Mouse (Mus musculus): ENCODE results near the gene Masp1. TPM values are rescaled to one million over a fixed set of nuclear protein-coding genes. Genes with fewer than 3 reads are reported as not detected.

Masp1 gene
- total and polyA plus RNA-seq, 2 experiments from 2014 or later: 6.6 to 9.8 TPM

DNA sequence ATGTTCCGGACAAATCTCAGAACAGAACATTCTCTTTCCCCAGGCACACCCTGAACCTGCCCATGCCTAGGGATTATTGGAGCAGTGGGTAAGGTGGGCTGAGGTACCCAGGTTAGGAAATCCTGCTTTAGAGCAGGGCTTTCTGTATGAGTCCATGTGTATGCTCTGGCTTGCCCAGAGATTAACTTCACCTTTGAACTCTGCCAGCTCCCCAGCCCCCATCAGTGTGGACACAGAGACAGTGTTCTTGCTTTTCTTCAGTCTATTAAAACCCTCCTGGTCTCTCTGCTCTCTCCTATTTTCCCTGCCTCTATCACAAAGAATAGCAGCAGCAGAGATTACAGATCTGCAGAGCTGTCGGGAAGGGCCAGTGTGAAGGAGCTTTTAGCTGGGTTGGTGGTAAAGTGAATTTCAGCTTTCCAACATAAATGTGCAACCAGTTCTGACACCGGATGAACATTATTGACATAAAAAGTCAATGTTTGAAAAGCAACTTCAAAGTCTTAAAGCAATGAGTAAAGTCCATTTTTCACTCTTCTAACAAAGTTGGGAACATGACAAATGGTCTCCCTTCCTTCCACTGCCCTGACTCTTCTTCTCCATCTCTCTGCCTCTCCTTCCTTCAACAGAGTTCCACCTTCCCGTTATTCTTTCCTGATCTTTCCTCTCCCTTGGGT is 56.8 kb downstream of the Masp1 start:
- 66% methylated on average over 4 of the region's 4 CpGs for WGBS
- no peaks in the 10 kb centered on the region for H3K27me3 ChIP-seq (ENCODE audit: control insufficient read depth, insufficient read depth, low read length)
- no peaks in the 10 kb centered on the region for H3K36me3 ChIP-seq (replicated peaks; ENCODE audit: control insufficient read depth, insufficient read depth, low read length)
- H3K9me3 ChIP-seq (replicated peaks; ENCODE audit: control insufficient read depth, low read length): no peaks in the 10 kb centered on the region
- H3K4me3 ChIP-seq (ENCODE audit: low read depth, low read length): no peak overlapping the region
- no peak overlapping the region for H3K4me2 ChIP-seq (ENCODE audit: low read depth, low read length)
- TF ChIP-seq EP300 (IDR thresholded peaks at IDR 0.05; ENCODE audit: low read depth) (no peak), CTCF (IDR thresholded peaks at IDR 0.05; ENCODE audit: low read depth) (no peak)
- ATAC-seq (ENCODE audit: insufficient read depth, low read depth) (no peak), DNase-seq (ENCODE audit: low spot score) (no peak)
- no peak overlapping the region for H3K27ac ChIP-seq (ENCODE audit: low read depth)
- no peak overlapping the region for H3K9ac ChIP-seq (replicated peaks; ENCODE audit: low read depth, low read length)
- no peaks in the 10 kb centered on the region for H3K4me1 ChIP-seq (ENCODE audit: control insufficient read depth, insufficient read depth)

- peaks cover 3% of the 10 kb centered on the region; the same call in 1 of the 2 replicates for H3K4me1 ChIP-seq (ENCODE audit: control insufficient read depth, insufficient read depth)
- no peaks in the 10 kb centered on the region for H3K9me3 ChIP-seq (replicated peaks; ENCODE audit: control insufficient read depth, low read length)
- H3K27me3 ChIP-seq (ENCODE audit: control insufficient read depth, insufficient read depth, low read length): no peaks in the 10 kb centered on the region
- H3K4me3 ChIP-seq (ENCODE audit: low read depth, low read length): no peak overlapping the region
- no peak overlapping the region for H3K4me2 ChIP-seq (ENCODE audit: low read depth, low read length)
- DNase-seq (ENCODE audit: low spot score) (no peak), ATAC-seq (ENCODE audit: insufficient read depth, low read depth) (no peak)
- no peak overlapping the region for H3K27ac ChIP-seq (ENCODE audit: low read depth)
- TF ChIP-seq CTCF (IDR thresholded peaks at IDR 0.05; ENCODE audit: low read depth) (no peak), EP300 (IDR thresholded peaks at IDR 0.05; ENCODE audit: low read depth) (no peak)
- WGBS: 47% methylated on average over 7 of the region's 7 CpGs
- no peaks in the 10 kb centered on the region for H3K36me3 ChIP-seq (replicated peaks; ENCODE audit: control insufficient read depth, insufficient read depth, low read length)
- no peak overlapping the region for H3K9ac ChIP-seq (replicated peaks; ENCODE audit: low read depth, low read length)
These were observed 61.6 kb downstream of the Masp1 start for GRCm38 (mm10) chr16:23458906-23459588.

DNA sequence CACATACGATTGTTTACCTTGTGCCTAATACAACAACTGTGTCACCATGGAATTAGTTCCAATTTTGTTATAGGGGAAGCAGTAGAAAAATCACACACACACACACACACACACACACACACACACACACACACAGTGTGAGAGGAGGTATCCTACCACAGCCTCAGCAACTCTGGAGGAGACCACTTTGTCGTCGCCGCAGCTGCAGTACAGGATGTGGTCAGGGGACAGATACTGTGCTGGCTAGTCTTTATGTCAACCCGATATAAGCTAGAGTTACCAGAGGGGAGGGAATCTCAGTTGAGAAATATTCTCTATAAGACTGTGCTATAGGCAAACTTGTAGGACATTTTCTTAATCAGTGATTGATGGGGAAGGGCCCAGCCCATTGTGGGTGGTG is 63.3 kb downstream of the Masp1 start:
- Histone ChIP-seq H3K36me3 (replicated peaks; ENCODE audit: control insufficient read depth, insufficient read depth, low read length) (no peaks in the 10 kb centered on the region), H3K4me3 (ENCODE audit: low read depth, low read length) (no peak overlapping the region), H3K4me1 (ENCODE audit: control insufficient read depth, insufficient read depth) (peaks cover 3% of the 10 kb centered on the region; the same call in 1 of the 2 replicates), H3K27me3 (ENCODE audit: control insufficient read depth, insufficient read depth, low read length) (no peaks in the 10 kb centered on the region), H3K4me2 (ENCODE audit: low read depth, low read length) (no peak overlapping the region), H3K9ac (replicated peaks; ENCODE audit: low read depth, low read length) (no peak overlapping the region), H3K9me3 (replicated peaks; ENCODE audit: control insufficient read depth, low read length) (no peaks in the 10 kb centered on the region), H3K27ac (ENCODE audit: low read depth) (no peak overlapping the region)
- ATAC-seq (ENCODE audit: insufficient read depth, low read depth) (no peak), DNase-seq (ENCODE audit: low spot score) (no peak)
- WGBS: 79% methylated on average over 5 of the region's 5 CpGs
- TF ChIP-seq EP300 (IDR thresholded peaks at IDR 0.05; ENCODE audit: low read depth) (no peak), CTCF (IDR thresholded peaks at IDR 0.05; ENCODE audit: low read depth) (no peak)

GRCm38 (mm10) chr16:23456534-23456933 is 64.1 kb downstream of the Masp1 start:
- Histone ChIP-seq H3K4me2 (ENCODE audit: low read depth, low read length) (no peak overlapping the region), H3K9ac (replicated peaks; ENCODE audit: low read depth, low read length) (no peak overlapping the region), H3K9me3 (replicated peaks; ENCODE audit: control insufficient read depth, low read length) (no peaks in the 10 kb centered on the region), H3K27ac (ENCODE audit: low read depth) (peak overlapping the region; percentile 49), H3K27me3 (ENCODE audit: control insufficient read depth, insufficient read depth, low read length) (no peaks in the 10 kb centered on the region), H3K36me3 (replicated peaks; ENCODE audit: control insufficient read depth, insufficient read depth, low read length) (no peaks in the 10 kb centered on the region), H3K4me3 (ENCODE audit: low read depth, low read length) (no peak overlapping the region), H3K4me1 (ENCODE audit: control insufficient read depth, insufficient read depth) (peaks cover 3% of the 10 kb centered on the region; the same call in 1 of the 2 replicates)
- 38% methylated on average over 3 of the region's 3 CpGs for WGBS
- ATAC-seq (ENCODE audit: insufficient read depth, low read depth): peak; percentile 49
- no peak for TF ChIP-seq EP300 (IDR thresholded peaks at IDR 0.05; ENCODE audit: low read depth)
- TF ChIP-seq CTCF (IDR thresholded peaks at IDR 0.05; ENCODE audit: low read depth): no peak
- peak; percentile 52 for DNase-seq (ENCODE audit: low spot score)

DNA sequence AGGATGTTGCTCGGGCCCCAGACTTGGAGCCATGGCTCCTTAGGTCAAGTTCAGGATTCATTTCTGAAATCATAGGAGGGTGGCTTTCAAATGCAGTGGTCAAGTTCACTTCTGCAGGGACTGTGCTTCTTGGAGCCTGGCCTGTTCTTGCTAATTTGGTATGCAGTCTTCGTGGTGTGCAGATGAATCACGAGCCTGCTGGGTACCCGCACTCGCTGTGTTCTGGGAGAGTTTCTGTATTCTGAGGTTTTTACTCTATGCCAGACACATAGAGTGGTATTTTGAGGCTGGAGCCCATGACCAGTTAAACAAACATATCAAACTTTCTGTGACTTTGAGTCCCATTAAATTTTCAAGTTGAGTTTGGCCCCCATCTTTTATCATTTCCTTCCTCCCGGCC is 66.2 kb downstream of the Masp1 start:
- Histone ChIP-seq H3K4me1 (ENCODE audit: control insufficient read depth, insufficient read depth) (peaks cover 3% of the 10 kb centered on the region; the same call in 1 of the 2 replicates), H3K27ac (ENCODE audit: low read depth) (no peak overlapping the region), H3K36me3 (replicated peaks; ENCODE audit: control insufficient read depth, insufficient read depth, low read length) (no peaks in the 10 kb centered on the region), H3K9me3 (replicated peaks; ENCODE audit: control insufficient read depth, low read length) (no peaks in the 10 kb centered on the region), H3K9ac (replicated peaks; ENCODE audit: low read depth, low read length) (no peak overlapping the region), H3K27me3 (ENCODE audit: control insufficient read depth, insufficient read depth, low read length) (no peaks in the 10 kb centered on the region), H3K4me3 (ENCODE audit: low read depth, low read length) (no peak overlapping the region), H3K4me2 (ENCODE audit: low read depth, low read length) (no peak overlapping the region)
- 73% methylated on average over 6 of the region's 6 CpGs for WGBS
- ATAC-seq (ENCODE audit: insufficient read depth, low read depth) (no peak), DNase-seq (ENCODE audit: low spot score) (no peak)
- TF ChIP-seq EP300 (IDR thresholded peaks at IDR 0.05; ENCODE audit: low read depth): no peak
- TF ChIP-seq CTCF (IDR thresholded peaks at IDR 0.05; ENCODE audit: low read depth): no peak

Measured in heart, postnatal 0 days (tissue).